22 mouse cellular contexts compared by ENCODE assay signal in genomic region chr8:45111820-45112219, GRCm38 (mm10). TPM values are rescaled to one million over a fixed set of nuclear protein-coding genes. Genes with fewer than 3 reads are reported as not detected.
"Had no signal": no experiment of that assay in that cellular context is flagged by ENCODE, and none has a peak within 500 bp of the region (broad histone marks: within the 10 kb centered on the region; RNA-seq: fewer than 3 reads in every experiment).

No protein-coding gene starts in this region.

- H3K27ac ChIP-seq: neural tube, embryonic 12.5 days; neural tube, embryonic 13.5 days; neural tube, embryonic 15.5 days; stomach, embryonic 15.5 days; stomach, postnatal 0 days had no signal

- H3K4me2 ChIP-seq: neural tube, embryonic 12.5 days; neural tube, embryonic 13.5 days; neural tube, embryonic 15.5 days; stomach, embryonic 15.5 days had no signal

- H3K9ac ChIP-seq: neural tube, embryonic 12.5 days; neural tube, embryonic 13.5 days; neural tube, embryonic 15.5 days; stomach, embryonic 15.5 days had no signal

- H3K27me3 ChIP-seq: neural tube, embryonic 12.5 days; neural tube, embryonic 13.5 days; neural tube, embryonic 15.5 days had no signal

- H3K36me3 ChIP-seq: neural tube, embryonic 12.5 days; neural tube, embryonic 13.5 days; neural tube, embryonic 15.5 days; stomach, embryonic 15.5 days had no signal

- H3K4me3 ChIP-seq: neural tube, embryonic 12.5 days; neural tube, embryonic 13.5 days; neural tube, embryonic 15.5 days; stomach, embryonic 15.5 days had no signal

- DNase-seq: right cerebral cortex, adult 18-20 months; right cerebral cortex, postnatal 14 days; right cerebral cortex, postnatal 25 days; right cerebral cortex, postnatal 4 days; spleen, adult 18-20 months; thymus, adult 18-20 months; thymus, adult 2 months; thymus, postnatal 14 days; thymus, postnatal 25 days; thymus, postnatal 36 days; thymus, postnatal 4 days had no signal

- H3K9me3 ChIP-seq: neural tube, embryonic 12.5 days; neural tube, embryonic 13.5 days; neural tube, embryonic 15.5 days; stomach, embryonic 15.5 days had no signal

RNA-seq across cellular contexts. Expression of gene Mtnr1a, which starts 42.9 kb away (rescaled TPM):
- total RNA-seq: neutrophil, adult 5-6 weeks had no signal
- polyA plus RNA-seq: small intestine, adult 2 months; spleen, adult 2 months; stomach, embryonic 14.5 days; thymus, postnatal 0 days; urinary bladder, adult 2 months had no signal
